Mouse (Mus musculus): ENCODE results near the gene Irgm1. TPM values are rescaled to one million over a fixed set of nuclear protein-coding genes. Genes with fewer than 3 reads are reported as not detected.
A peak's percentile ranks its signal among the peaks of the same experiment; 100 is the strongest.

Irgm1 gene
- polyA plus RNA-seq, 1 experiment: 20.0 TPM

- TF ChIP-seq POLR2A (IDR thresholded peaks at IDR 0.05; ENCODE audit: control insufficient read depth, extremely low read depth, insufficient read depth, low read length, poor library complexity) (no peak), CTCF (IDR thresholded peaks at IDR 0.05; ENCODE audit: borderline replicate concordance, control insufficient read depth, extremely low read depth, insufficient read depth, low read length, poor library complexity) (no peak)
- H3K4me3 ChIP-seq (ENCODE audit: control insufficient read depth, insufficient read depth, low read length): no peak overlapping the region
- H3K36me3 ChIP-seq (ENCODE audit: control insufficient read depth, insufficient read depth, low read length): no peaks in the 10 kb centered on the region
- DNase-seq: peak; percentile 60
- H3K27me3 ChIP-seq (ENCODE audit: control insufficient read depth, insufficient read depth, low read length): no peaks in the 10 kb centered on the region
- peaks cover 21% of the 10 kb centered on the region for H3K4me1 ChIP-seq (replicated peaks; ENCODE audit: control insufficient read depth, insufficient read depth, low read length)
- WGBS: 2% methylated on average over 6 of the region's 6 CpGs
- H3K27ac ChIP-seq (ENCODE audit: control insufficient read depth, insufficient read depth, low read length): no peak overlapping the region
Observed at GRCm38 (mm10) chr11:48859014-48859413, 12.5 kb downstream of the Irgm1 start.

- DNase-seq: peak; percentile 89
- Histone ChIP-seq H3K36me3 (ENCODE audit: control insufficient read depth, insufficient read depth, low read length) (no peaks in the 10 kb centered on the region), H3K4me1 (replicated peaks; ENCODE audit: control insufficient read depth, insufficient read depth, low read length) (peaks cover 30% of the 10 kb centered on the region), H3K4me3 (ENCODE audit: control insufficient read depth, insufficient read depth, low read length) (peak overlapping the region; percentile 59), H3K27ac (ENCODE audit: control insufficient read depth, insufficient read depth, low read length) (no peak overlapping the region), H3K27me3 (ENCODE audit: control insufficient read depth, insufficient read depth, low read length) (no peaks in the 10 kb centered on the region)
- TF ChIP-seq POLR2A (IDR thresholded peaks at IDR 0.05; ENCODE audit: control insufficient read depth, extremely low read depth, insufficient read depth, low read length, poor library complexity): no peak
- no peak for TF ChIP-seq CTCF (IDR thresholded peaks at IDR 0.05; ENCODE audit: borderline replicate concordance, control insufficient read depth, extremely low read depth, insufficient read depth, low read length, poor library complexity)
- 1% methylated on average over 31 of the region's 31 CpGs for WGBS
Observed at GRCm38 (mm10) chr11:48853474-48854180, 17.9 kb downstream of the Irgm1 start.

- no peaks in the 10 kb centered on the region for H3K27me3 ChIP-seq (ENCODE audit: control insufficient read depth, insufficient read depth, low read length)
- DNase-seq: no peak
- H3K36me3 ChIP-seq (ENCODE audit: control insufficient read depth, insufficient read depth, low read length): no peaks in the 10 kb centered on the region
- H3K4me3 ChIP-seq (ENCODE audit: control insufficient read depth, insufficient read depth, low read length): peak overlapping the region; percentile 59
- TF ChIP-seq CTCF (IDR thresholded peaks at IDR 0.05; ENCODE audit: borderline replicate concordance, control insufficient read depth, extremely low read depth, insufficient read depth, low read length, poor library complexity) (no peak), POLR2A (IDR thresholded peaks at IDR 0.05; ENCODE audit: control insufficient read depth, extremely low read depth, insufficient read depth, low read length, poor library complexity) (no peak)
- 12% methylated on average over 23 of the region's 23 CpGs for WGBS
- H3K27ac ChIP-seq (ENCODE audit: control insufficient read depth, insufficient read depth, low read length): no peak overlapping the region
- peaks cover 24% of the 10 kb centered on the region for H3K4me1 ChIP-seq (replicated peaks; ENCODE audit: control insufficient read depth, insufficient read depth, low read length)
Observed at GRCm38 (mm10) chr11:48852624-48853473, 18.6 kb downstream of the Irgm1 start.

GRCm38 (mm10) chr11:48852190-48852589 lies 19.3 kb downstream of the Irgm1 start:
- H3K27me3 ChIP-seq (ENCODE audit: control insufficient read depth, insufficient read depth, low read length): no peaks in the 10 kb centered on the region

GRCm38 (mm10) chr11:48851270-48851995 lies 20.1 kb downstream of the Irgm1 start:
- DNase-seq: no peak
- no peak overlapping the region for H3K27ac ChIP-seq (ENCODE audit: control insufficient read depth, insufficient read depth, low read length)
- no peaks in the 10 kb centered on the region for H3K36me3 ChIP-seq (ENCODE audit: control insufficient read depth, insufficient read depth, low read length)
- no peak overlapping the region for H3K4me3 ChIP-seq (ENCODE audit: control insufficient read depth, insufficient read depth, low read length)
- H3K4me1 ChIP-seq (replicated peaks; ENCODE audit: control insufficient read depth, insufficient read depth, low read length): peaks cover 19% of the 10 kb centered on the region
- no peaks in the 10 kb centered on the region for H3K27me3 ChIP-seq (ENCODE audit: control insufficient read depth, insufficient read depth, low read length)
- WGBS: 91% methylated on average over 4 of the region's 4 CpGs
- no peak for TF ChIP-seq CTCF (IDR thresholded peaks at IDR 0.05; ENCODE audit: borderline replicate concordance, control insufficient read depth, extremely low read depth, insufficient read depth, low read length, poor library complexity)
- no peak for TF ChIP-seq POLR2A (IDR thresholded peaks at IDR 0.05; ENCODE audit: control insufficient read depth, extremely low read depth, insufficient read depth, low read length, poor library complexity)

More at GRCm38 (mm10) chr11:48852190-48852589, 19.3 kb downstream of the Irgm1 start:
- no peak overlapping the region for H3K27ac ChIP-seq (ENCODE audit: control insufficient read depth, insufficient read depth, low read length)
- H3K4me1 ChIP-seq (replicated peaks; ENCODE audit: control insufficient read depth, insufficient read depth, low read length): peaks cover 21% of the 10 kb centered on the region
- WGBS: 89% methylated on average over 4 of the region's 4 CpGs
- no peaks in the 10 kb centered on the region for H3K36me3 ChIP-seq (ENCODE audit: control insufficient read depth, insufficient read depth, low read length)
- H3K4me3 ChIP-seq (ENCODE audit: control insufficient read depth, insufficient read depth, low read length): no peak overlapping the region
- TF ChIP-seq POLR2A (IDR thresholded peaks at IDR 0.05; ENCODE audit: control insufficient read depth, extremely low read depth, insufficient read depth, low read length, poor library complexity) (no peak), CTCF (IDR thresholded peaks at IDR 0.05; ENCODE audit: borderline replicate concordance, control insufficient read depth, extremely low read depth, insufficient read depth, low read length, poor library complexity) (no peak)
- no peak for DNase-seq

GRCm38 (mm10) chr11:48850240-48850639 lies 21.2 kb downstream of the Irgm1 start:
- no peak for DNase-seq
- Histone ChIP-seq H3K27ac (ENCODE audit: control insufficient read depth, insufficient read depth, low read length) (no peak overlapping the region), H3K4me3 (ENCODE audit: control insufficient read depth, insufficient read depth, low read length) (no peak overlapping the region), H3K4me1 (replicated peaks; ENCODE audit: control insufficient read depth, insufficient read depth, low read length) (peaks cover 16% of the 10 kb centered on the region), H3K36me3 (ENCODE audit: control insufficient read depth, insufficient read depth, low read length) (no peaks in the 10 kb centered on the region), H3K27me3 (ENCODE audit: control insufficient read depth, insufficient read depth, low read length) (no peaks in the 10 kb centered on the region)
- 89% methylated on average over 2 of the region's 2 CpGs for WGBS
- no peak for TF ChIP-seq POLR2A (IDR thresholded peaks at IDR 0.05; ENCODE audit: control insufficient read depth, extremely low read depth, insufficient read depth, low read length, poor library complexity)
- TF ChIP-seq CTCF (IDR thresholded peaks at IDR 0.05; ENCODE audit: borderline replicate concordance, control insufficient read depth, extremely low read depth, insufficient read depth, low read length, poor library complexity): no peak

Measured in thymus, adult 2 months (tissue).